Mouse (Mus musculus) lung, embryonic 15.5 days (tissue): ENCODE measurements at regions not wholly inside any gene's neighbourhood (a gene's known extent, or its start where the extent isn't known, plus 50 kb on each side); places are given as distances from the start of the nearest gene placed in this dataset.

Experiments used
- ATAC-seq: fragments of 200-750 bp; cut with Nextera tagmentation; 2 replicates; pipeline ENCODE4 v1.8.0; 2017; ENCODE audit warnings: moderate number of reproducible peaks, borderline replicate concordance; ENCODE audit not compliant: low FRiP score, low TSS enrichment; ENCODE audit errors: extremely low read depth
- H3K27ac ChIP-seq: fragments of 300-500 bp; sonication (generic); 2 replicates; pipeline ENCODE4 v1.5.1; 2015; ENCODE audit warnings: moderate library complexity, mild to moderate bottlenecking, inconsistent platforms
- H3K27me3 ChIP-seq: fragments of 300-500 bp; sonication (generic); 2 replicates; pipeline ENCODE4 v1.6.1; 2015; ENCODE audit warnings: inconsistent platforms
- H3K36me3 ChIP-seq: fragments of 300-500 bp; sonication (generic); 2 replicates; pipeline ENCODE4 v1.6.1; 2015; ENCODE audit warnings: inconsistent platforms
- H3K4me1 ChIP-seq: fragments of 300-500 bp; sonication (generic); 2 replicates; pipeline ENCODE4 v1.6.1; 2015; ENCODE audit warnings: inconsistent platforms
- H3K4me2 ChIP-seq: fragments of 300-500 bp; sonication (generic); 2 replicates; pipeline ENCODE4 v1.6.1; 2015; ENCODE audit warnings: inconsistent platforms, mild to moderate bottlenecking, moderate library complexity
- H3K4me3 ChIP-seq: fragments of 300-500 bp; sonication (generic); 2 replicates; pipeline ENCODE4 v1.5.1; 2015; ENCODE audit warnings: mild to moderate bottlenecking, inconsistent platforms
- H3K9ac ChIP-seq: fragments of 300-500 bp; sonication (generic); 2 replicates; pipeline ENCODE4 v1.6.1; 2015; ENCODE audit warnings: inconsistent platforms
- H3K9me3 ChIP-seq: fragments of 300-500 bp; sonication (generic); 2 replicates; pipeline ENCODE4 v1.6.1; 2016; ENCODE audit warnings: inconsistent platforms
- WGBS: fragments of 180-500 bp; shearing (Covaris S2); methylation state at CpG from one replicate; pipeline ENCODE4 v1.1.7; 2015; 5-methylcytosine and 5-hydroxymethylcytosine counted together

DNA sequence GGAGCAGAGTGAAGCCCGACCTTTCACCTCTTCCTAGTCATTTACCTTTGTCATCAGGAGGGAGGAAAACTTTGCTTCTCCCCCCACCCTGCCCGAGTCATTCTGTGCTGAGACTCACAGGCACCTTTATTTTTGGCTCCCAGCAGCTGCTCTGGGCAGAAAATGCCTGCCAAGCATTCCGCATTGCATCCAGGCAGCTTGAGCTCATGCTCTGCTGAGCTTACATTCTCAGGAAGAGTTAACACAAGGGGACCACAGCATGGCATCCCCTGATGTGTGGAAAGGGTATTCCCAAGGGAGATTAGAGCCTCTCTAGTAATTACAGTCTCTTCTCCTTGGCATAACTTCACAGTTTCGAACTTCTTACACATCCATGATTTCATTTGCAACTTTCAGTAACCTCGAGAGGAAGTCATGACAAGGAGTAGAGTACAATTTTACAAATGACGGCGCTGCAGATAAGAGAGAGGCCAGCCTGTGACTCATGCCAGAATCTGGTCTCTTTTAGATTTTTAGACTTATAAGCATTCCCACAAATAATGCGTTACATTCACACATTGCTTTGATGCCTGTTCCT lies 370.3 kb downstream of the Gpam start:
- Histone ChIP-seq H3K27me3 (no peaks in the 10 kb centered on the region), H3K4me2 (no peak overlapping the region), H3K27ac (no peak overlapping the region)

DNA sequence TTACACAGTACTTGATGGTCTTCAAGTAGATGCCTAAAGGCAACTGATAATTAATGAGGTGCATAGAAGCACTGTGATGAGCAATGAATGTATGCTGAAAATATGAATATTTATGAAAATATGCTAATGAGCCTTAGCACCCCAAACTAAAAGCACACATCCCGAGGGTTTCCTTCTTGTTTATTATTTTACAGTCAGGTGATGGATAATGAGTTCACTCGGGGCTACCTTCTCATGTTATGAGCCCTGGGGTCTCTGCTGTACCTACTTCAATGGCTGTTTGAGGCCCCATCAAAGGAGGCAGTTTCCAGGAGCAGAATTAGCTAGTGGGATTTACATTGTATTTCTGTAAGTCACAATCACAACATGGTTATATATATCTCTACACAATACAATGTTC lies 371.6 kb downstream of the Gpam start:
- Histone ChIP-seq H3K36me3 (no peaks in the 10 kb centered on the region), H3K9me3 (no peaks in the 10 kb centered on the region), H3K4me1 (peaks cover 4% of the 10 kb centered on the region; the same call in 1 of the 2 replicates), H3K4me3 (no peak overlapping the region), H3K27me3 (no peaks in the 10 kb centered on the region), H3K27ac (no peak overlapping the region), H3K9ac (no peak overlapping the region), H3K4me2 (no peak overlapping the region)
- no peak for ATAC-seq
- WGBS = 49% methylated on average over 2 of the region's 2 CpGs

More for the DNA sequence above, 370.3 kb downstream of the Gpam start:
- no peak for ATAC-seq
- peaks cover 4% of the 10 kb centered on the region; the same call in 1 of the 2 replicates for H3K4me1 ChIP-seq
- no peak overlapping the region for H3K9ac ChIP-seq
- H3K36me3 ChIP-seq = no peaks in the 10 kb centered on the region
- whole genome bisulfite sequencing = 45% methylated on average over 8 of the region's 8 CpGs
- H3K9me3 ChIP-seq = no peaks in the 10 kb centered on the region
- H3K4me3 ChIP-seq = no peak overlapping the region

DNA sequence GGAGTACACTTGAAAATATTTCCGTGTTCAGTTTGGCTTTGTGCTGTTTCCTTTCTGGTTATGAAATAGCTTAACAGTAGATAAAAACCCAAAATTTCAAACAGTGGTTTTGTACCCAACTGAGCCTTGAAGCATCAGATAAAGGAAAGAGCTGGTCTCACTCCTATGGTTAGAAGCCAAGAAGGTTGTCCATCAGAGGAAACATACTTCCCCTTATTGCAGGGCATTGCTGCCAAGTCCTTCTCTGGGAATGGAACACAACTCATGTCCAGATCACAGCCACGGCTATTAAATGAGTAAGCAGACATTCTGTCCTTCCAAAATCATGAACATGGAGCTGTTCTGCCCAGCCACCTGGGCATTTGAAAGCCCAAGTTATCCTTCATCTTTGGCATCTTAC lies 393.1 kb downstream of the Gpam start:
- H3K9me3 ChIP-seq = no peaks in the 10 kb centered on the region
- WGBS = 72% methylated on average over 2 of the region's 2 CpGs
- H3K4me2 ChIP-seq = no peak overlapping the region
- H3K4me1 ChIP-seq = 0 out of 2 replicates have a peak, but pooled peaks cover 3% of the 10 kb centered on the region
- no peak for ATAC-seq
- H3K9ac ChIP-seq = no peak overlapping the region
- no peaks in the 10 kb centered on the region for H3K36me3 ChIP-seq
- H3K27me3 ChIP-seq = no peaks in the 10 kb centered on the region
- H3K4me3 ChIP-seq = no peak overlapping the region
- H3K27ac ChIP-seq = no peak overlapping the region

DNA sequence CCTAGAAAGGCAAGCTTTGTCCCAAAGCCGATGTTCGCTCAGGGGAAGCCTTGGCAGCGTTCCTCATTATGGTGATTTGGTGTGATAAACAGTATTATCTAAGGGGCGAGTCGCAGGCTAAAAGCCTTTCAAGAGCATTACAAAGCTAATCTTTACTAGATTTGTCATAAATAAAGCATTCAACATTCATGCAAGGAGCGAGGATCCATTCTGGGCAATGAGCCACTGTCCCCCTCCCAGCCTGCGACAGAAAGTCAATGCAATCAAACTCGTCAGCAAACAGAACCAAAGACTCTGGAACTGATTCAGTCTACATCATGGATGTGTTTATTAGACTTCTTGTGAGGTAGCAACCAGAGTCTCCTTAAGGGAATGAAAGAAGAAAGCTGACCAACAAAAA lies 395.3 kb downstream of the Gpam start:
- Histone ChIP-seq H3K27ac (no peak overlapping the region), H3K27me3 (no peaks in the 10 kb centered on the region), H3K36me3 (no peaks in the 10 kb centered on the region), H3K9me3 (no peaks in the 10 kb centered on the region), H3K4me2 (no peak overlapping the region), H3K4me3 (no peak overlapping the region), H3K9ac (no peak overlapping the region), H3K4me1 (0 out of 2 replicates have a peak, but pooled peaks cover 3% of the 10 kb centered on the region)
- 40% methylated on average over 8 of the region's 8 CpGs for WGBS
- peak; percentile 90; the same call in 1 of the 2 replicates for ATAC-seq

DNA sequence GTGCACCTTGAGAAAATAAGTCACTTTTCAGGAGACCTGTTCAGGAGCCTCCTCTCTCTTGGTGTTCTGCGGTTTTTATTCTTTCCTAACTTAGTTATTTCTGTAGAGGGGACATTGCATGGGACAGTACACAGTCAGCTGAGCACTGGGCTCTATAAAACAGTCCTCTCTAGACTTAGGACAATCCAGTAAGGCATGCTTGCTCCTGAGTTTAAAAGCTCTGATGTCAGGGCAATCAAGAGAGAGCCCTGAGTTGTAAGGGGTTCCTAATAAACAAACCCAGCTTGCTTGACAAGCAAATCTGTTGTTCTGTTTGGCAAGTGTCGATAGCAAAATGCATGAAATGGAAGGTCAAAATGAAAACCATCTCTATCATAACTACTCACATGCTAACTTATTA lies 395.7 kb downstream of the Gpam start:
- H3K4me3 ChIP-seq = no peak overlapping the region
- H3K4me1 ChIP-seq = 0 out of 2 replicates have a peak, but pooled peaks cover 3% of the 10 kb centered on the region
- peak; percentile 64; the same call in 1 of the 2 replicates for ATAC-seq
- no peaks in the 10 kb centered on the region for H3K27me3 ChIP-seq
- no peak overlapping the region for H3K4me2 ChIP-seq
- H3K9ac ChIP-seq = no peak overlapping the region
- WGBS = 62% methylated on average over 2 of the region's 2 CpGs
- H3K27ac ChIP-seq = no peak overlapping the region
- no peaks in the 10 kb centered on the region for H3K9me3 ChIP-seq
- no peaks in the 10 kb centered on the region for H3K36me3 ChIP-seq

DNA sequence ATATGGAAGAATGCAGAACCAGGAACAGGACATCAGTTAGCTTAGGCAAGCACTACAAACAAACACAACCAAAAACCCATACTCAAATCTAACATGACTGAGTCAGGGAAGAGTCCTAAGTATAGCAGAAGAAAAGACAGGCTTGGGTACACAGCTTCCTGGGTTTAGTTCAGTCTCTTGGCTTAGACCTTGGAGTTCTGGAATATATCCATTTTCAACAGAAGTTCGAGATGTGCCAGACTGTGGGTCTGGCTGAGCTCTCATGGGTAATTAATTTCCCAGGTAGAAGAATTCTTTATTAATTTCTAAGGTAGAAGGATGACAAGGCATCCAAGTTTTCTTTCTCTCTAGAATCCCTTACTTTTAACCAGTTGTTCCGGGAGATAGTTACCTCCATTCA lies 396.2 kb downstream of the Gpam start:
- ATAC-seq = no peak
- Histone ChIP-seq H3K4me1 (0 out of 2 replicates have a peak, but pooled peaks cover 3% of the 10 kb centered on the region), H3K4me2 (no peak overlapping the region), H3K9ac (no peak overlapping the region), H3K27ac (no peak overlapping the region), H3K9me3 (no peaks in the 10 kb centered on the region), H3K27me3 (no peaks in the 10 kb centered on the region), H3K4me3 (no peak overlapping the region), H3K36me3 (no peaks in the 10 kb centered on the region)
- 78% methylated on average over 2 of the region's 2 CpGs for WGBS

DNA sequence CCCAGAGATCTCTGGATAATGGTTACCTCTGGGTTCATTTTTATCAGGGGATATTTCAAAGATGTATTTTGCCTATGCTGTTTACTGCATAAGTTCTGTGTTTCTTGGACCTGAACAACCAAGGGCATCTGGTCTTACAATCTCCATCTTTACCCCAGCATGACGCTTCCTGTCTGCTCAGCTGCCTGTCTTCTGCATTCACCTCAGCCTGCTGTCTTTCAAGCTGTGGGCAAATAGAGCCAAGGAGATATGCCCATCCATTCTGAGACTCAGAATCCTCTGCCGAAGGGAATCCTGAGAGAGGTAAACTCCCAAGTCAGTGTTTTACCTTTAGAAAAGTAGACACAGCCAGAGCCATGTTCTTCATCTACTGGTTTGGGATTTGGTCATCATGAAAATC lies 396.7 kb downstream of the Gpam start:
- ATAC-seq = no peak
- H3K27me3 ChIP-seq = no peaks in the 10 kb centered on the region
- WGBS = 85% methylated on average over 2 of the region's 2 CpGs
- no peak overlapping the region for H3K4me2 ChIP-seq
- H3K4me1 ChIP-seq = 0 out of 2 replicates have a peak, but pooled peaks cover 3% of the 10 kb centered on the region
- H3K36me3 ChIP-seq = no peaks in the 10 kb centered on the region
- no peak overlapping the region for H3K4me3 ChIP-seq
- H3K9ac ChIP-seq = no peak overlapping the region
- H3K27ac ChIP-seq = no peak overlapping the region
- H3K9me3 ChIP-seq = no peaks in the 10 kb centered on the region

DNA sequence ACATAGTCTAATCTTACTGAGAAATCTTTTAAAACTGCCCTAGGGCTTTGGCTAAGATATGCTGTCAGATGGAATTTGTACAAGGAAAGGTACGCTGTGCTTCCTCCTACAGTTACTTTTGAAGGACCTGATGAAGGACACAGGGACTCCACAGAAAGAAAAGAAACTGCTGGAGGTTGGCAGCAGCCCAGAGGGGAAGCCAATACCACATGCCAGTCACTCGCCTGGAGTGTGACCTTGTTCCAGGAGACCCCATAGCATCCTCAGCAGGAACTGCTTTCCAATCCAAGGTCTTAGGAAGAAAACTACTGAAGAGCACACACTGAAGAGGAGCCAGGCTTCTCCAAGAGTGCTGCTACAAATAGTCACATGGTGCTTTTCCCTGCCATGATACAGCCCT lies 404.9 kb downstream of the Gpam start:
- ATAC-seq = no peak
- Histone ChIP-seq H3K27me3 (no peaks in the 10 kb centered on the region), H3K4me1 (no peaks in the 10 kb centered on the region), H3K27ac (no peak overlapping the region), H3K4me3 (no peak overlapping the region), H3K9ac (no peak overlapping the region), H3K4me2 (no peak overlapping the region), H3K36me3 (no peaks in the 10 kb centered on the region), H3K9me3 (no peaks in the 10 kb centered on the region)
- 59% methylated on average over 2 of the region's 2 CpGs for WGBS

DNA sequence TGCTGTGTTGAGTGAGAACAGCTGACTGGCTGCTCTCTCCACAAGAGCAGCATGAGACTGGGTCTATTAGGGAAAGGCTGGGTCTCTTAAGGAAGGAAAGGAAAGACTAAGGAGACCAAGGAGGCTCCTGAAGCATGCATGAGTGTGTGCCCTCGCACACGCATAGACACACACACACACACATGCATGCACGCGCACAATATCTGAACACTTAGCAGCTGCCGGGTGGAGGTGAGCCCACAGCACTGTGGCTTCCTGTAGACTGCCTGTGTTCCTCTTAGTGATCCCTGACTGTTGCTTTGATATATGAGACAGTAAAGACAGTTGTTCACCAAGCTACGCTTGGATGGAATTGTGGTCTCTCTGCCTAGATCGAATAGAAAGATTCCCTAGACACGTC lies 429.6 kb downstream of the Gpam start:
- Histone ChIP-seq H3K4me2 (no peak overlapping the region), H3K4me1 (no peaks in the 10 kb centered on the region), H3K27me3 (no peaks in the 10 kb centered on the region), H3K9ac (no peak overlapping the region), H3K9me3 (no peaks in the 10 kb centered on the region), H3K4me3 (no peak overlapping the region), H3K36me3 (no peaks in the 10 kb centered on the region), H3K27ac (no peak overlapping the region)
- 84% methylated on average over 8 of the region's 8 CpGs for WGBS
- no peak for ATAC-seq

DNA sequence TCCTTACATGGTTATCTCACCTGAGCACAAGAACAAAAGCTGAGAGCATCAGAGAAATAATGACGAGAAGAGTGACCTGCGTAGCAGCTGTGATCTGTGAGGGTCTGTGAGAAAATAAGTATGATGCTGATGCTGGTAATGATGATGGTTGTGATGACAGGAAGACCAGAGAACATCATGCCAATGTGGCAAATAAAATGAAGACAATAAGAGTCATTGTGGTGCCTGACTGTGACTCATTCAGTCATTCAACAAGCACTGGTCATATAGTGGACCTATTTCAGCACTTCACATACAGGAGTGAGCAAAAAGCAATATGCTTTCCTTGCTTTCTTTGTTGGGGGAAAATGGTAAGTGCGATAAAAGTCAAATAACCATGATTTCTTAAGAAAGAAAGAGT lies 433.3 kb downstream of the Gpam start:
- no peak overlapping the region for H3K4me3 ChIP-seq
- H3K9ac ChIP-seq = no peak overlapping the region
- no peak overlapping the region for H3K4me2 ChIP-seq
- 91% methylated on average over 3 of the region's 3 CpGs for WGBS
- no peaks in the 10 kb centered on the region for H3K27me3 ChIP-seq
- no peak for ATAC-seq
- H3K9me3 ChIP-seq = no peaks in the 10 kb centered on the region
- H3K4me1 ChIP-seq = no peaks in the 10 kb centered on the region
- no peak overlapping the region for H3K27ac ChIP-seq
- no peaks in the 10 kb centered on the region for H3K36me3 ChIP-seq

DNA sequence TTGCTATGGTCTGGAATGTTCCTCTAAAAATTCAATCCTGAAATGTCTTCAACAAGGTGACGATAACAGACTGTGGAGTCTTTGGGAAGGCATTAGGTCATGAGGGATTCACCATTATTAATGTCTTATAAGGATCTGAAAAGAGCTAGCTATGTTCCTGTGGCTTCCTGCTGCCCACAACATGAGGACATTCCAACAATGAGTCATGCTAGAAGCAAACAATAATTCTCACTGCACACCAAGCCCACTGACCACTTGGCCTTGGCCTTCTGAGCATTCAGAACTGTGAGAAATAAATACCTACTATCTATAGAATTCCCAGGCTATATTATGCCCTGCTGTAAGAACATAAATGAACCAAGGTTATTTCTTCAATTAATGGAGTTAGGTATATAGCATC lies 433.9 kb downstream of the Gpam start:
- ATAC-seq = no peak
- 76% methylated on average over 1 of the region's 1 CpGs for whole genome bisulfite sequencing

DNA sequence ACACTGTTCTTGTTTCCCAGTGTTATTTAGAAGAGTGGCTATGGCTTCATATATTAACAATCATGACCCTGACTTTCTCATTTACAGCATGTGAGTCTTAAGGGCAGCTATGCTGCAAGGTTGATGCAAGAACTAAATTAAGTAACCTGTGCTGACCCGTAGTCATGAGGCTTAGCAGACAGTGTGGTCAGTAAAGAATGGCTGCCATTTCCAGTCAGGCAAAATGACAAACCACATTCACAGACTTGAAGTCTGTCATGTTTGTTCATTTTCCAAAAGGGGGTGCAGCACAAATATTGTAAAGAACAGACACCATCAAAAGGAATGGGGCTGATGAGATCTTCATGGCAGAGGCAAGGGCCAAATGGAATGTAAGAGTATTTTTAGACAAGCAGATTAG lies 435.2 kb downstream of the Gpam start:
- Histone ChIP-seq H3K9ac (no peak overlapping the region), H3K4me1 (no peaks in the 10 kb centered on the region), H3K4me3 (no peak overlapping the region), H3K4me2 (no peak overlapping the region), H3K27ac (no peak overlapping the region), H3K27me3 (no peaks in the 10 kb centered on the region), H3K36me3 (no peaks in the 10 kb centered on the region), H3K9me3 (no peaks in the 10 kb centered on the region)
- 86% methylated on average over 1 of the region's 1 CpGs for WGBS
- ATAC-seq = no peak

More for the DNA sequence above, 433.9 kb downstream of the Gpam start:
- H3K9ac ChIP-seq = no peak overlapping the region
- H3K9me3 ChIP-seq = no peaks in the 10 kb centered on the region
- no peak overlapping the region for H3K27ac ChIP-seq
- H3K4me3 ChIP-seq = no peak overlapping the region
- H3K4me2 ChIP-seq = no peak overlapping the region
- no peaks in the 10 kb centered on the region for H3K27me3 ChIP-seq
- H3K36me3 ChIP-seq = no peaks in the 10 kb centered on the region
- H3K4me1 ChIP-seq = no peaks in the 10 kb centered on the region

DNA sequence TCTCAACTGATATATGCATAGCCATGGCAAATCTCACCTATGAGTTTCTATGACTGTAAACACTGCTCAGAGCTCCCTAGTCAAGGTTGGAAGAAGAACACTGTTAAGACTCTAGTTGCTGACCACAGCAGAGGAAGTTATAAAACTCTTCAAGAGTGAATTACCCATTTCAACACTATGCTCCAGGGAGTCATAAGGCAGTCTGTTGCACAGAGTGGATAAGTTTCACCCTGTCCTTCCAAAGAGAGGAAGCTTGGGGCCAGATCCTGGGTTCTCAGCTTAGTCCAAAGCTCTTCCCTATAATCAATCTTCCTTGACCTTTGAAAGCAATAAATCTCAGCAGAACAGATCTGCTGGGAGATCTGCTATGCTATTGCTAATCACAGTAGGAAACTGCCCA lies 438.4 kb downstream of the Gpam start:
- Histone ChIP-seq H3K9me3 (no peaks in the 10 kb centered on the region), H3K4me3 (no peak overlapping the region), H3K27ac (no peak overlapping the region), H3K9ac (no peak overlapping the region), H3K4me1 (no peaks in the 10 kb centered on the region), H3K36me3 (no peaks in the 10 kb centered on the region), H3K27me3 (no peaks in the 10 kb centered on the region), H3K4me2 (no peak overlapping the region)
- ATAC-seq = no peak
